Mouse (Mus musculus) hindbrain, embryonic 14.5 days (tissue): ENCODE measurements around the gene Fam189a1. TPM values are rescaled to one million over a fixed set of nuclear protein-coding genes. Genes with fewer than 3 reads are reported as not detected.

Experiments used
- ATAC-seq: fragments of 200-750 bp; cut with Nextera tagmentation; 2 replicates; pipeline ENCODE4 v1.8.0; 2017; ENCODE audit warnings: moderate number of reproducible peaks, mild to moderate bottlenecking, moderate TSS enrichment, moderate library complexity; ENCODE audit not compliant: low FRiP score
- DNase-seq: peaks from one replicate; pipeline ENCODE4 v3.0.0-alpha.2; 2015; ENCODE audit warnings: low spot score
- H3K27ac ChIP-seq: fragments of 300-500 bp; sonication (generic); 2 replicates; pipeline ENCODE4 v1.5.1; 2014; ENCODE audit warnings: mild to moderate bottlenecking, moderate library complexity
- H3K27me3 ChIP-seq: fragments of 300-500 bp; sonication (generic); 2 replicates; pipeline ENCODE4 v1.6.1; 2014; ENCODE audit warnings: mild to moderate bottlenecking, low read length, mixed read lengths; ENCODE audit not compliant: control insufficient read depth, insufficient read depth
- H3K36me3 ChIP-seq: fragments of 300-500 bp; sonication (generic); replicated peaks from 2 replicates; pipeline ENCODE4 v1.6.1; 2014; ENCODE audit not compliant: control insufficient read depth, insufficient read depth
- H3K4me1 ChIP-seq: fragments of 300-500 bp; sonication (generic); replicated peaks from 2 replicates; pipeline ENCODE4 v1.6.1; 2014; ENCODE audit warnings: antibody characterized with exemption, low read length, mixed read lengths; ENCODE audit not compliant: control insufficient read depth, insufficient read depth
- H3K4me2 ChIP-seq: fragments of 300-500 bp; sonication (generic); replicated peaks from 2 replicates; pipeline ENCODE4 v1.6.1; 2014; ENCODE audit warnings: mild to moderate bottlenecking, moderate library complexity
- H3K4me3 ChIP-seq: fragments of 300-500 bp; sonication (generic); replicated peaks from 2 replicates; pipeline ENCODE4 v1.5.1; 2014; ENCODE audit warnings: mild to moderate bottlenecking, low read length
- H3K9ac ChIP-seq: fragments of 300-500 bp; sonication (generic); 2 replicates; pipeline ENCODE4 v1.6.1; 2014
- H3K9me3 ChIP-seq: fragments of 300-500 bp; sonication (generic); 2 replicates; pipeline ENCODE4 v1.6.1; 2016; ENCODE audit warnings: low read length; ENCODE audit not compliant: control insufficient read depth
- WGBS: fragments of 180-500 bp; shearing (Covaris S2); extraction: QIAGEN DNeasy Blood & Tissue Kit; methylation state at CpG from one replicate; pipeline ENCODE4 v1.1.7; 2014; 5-methylcytosine and 5-hydroxymethylcytosine counted together
- polyA plus RNA-seq: library from polyadenylated mRNA; unstranded; fragments of >200 nt; fragmentation: Nextera tagmentation; extraction: Ambion mirVana; gene quantifications from 2 replicates; pipeline ENCODE4 v1.2.1, GENCODE M21; 2014

Fam189a1 gene
- polyA plus RNA-seq, 1 experiment from 2014 or later: 15.8 TPM

- ATAC-seq (no peak), DNase-seq (no peak)
- Histone ChIP-seq H3K9ac (no peak overlapping the region), H3K36me3 (no peaks in the 10 kb centered on the region), H3K4me2 (no peak overlapping the region), H3K9me3 (no peaks in the 10 kb centered on the region), H3K4me3 (no peak overlapping the region), H3K27me3 (no peaks in the 10 kb centered on the region), H3K4me1 (no peaks in the 10 kb centered on the region), H3K27ac (no peak overlapping the region)
- 88% methylated on average over 5 of the region's 5 CpGs for WGBS
Observed at GRCm38 (mm10) chr7:64821081-64821480, 335.3 kb downstream of the Fam189a1 start.

GRCm38 (mm10) chr7:64819683-64820082 is 336.7 kb downstream of the Fam189a1 start:
- ATAC-seq (no peak), DNase-seq (no peak)
- no peaks in the 10 kb centered on the region for H3K4me1 ChIP-seq
- H3K9me3 ChIP-seq: no peaks in the 10 kb centered on the region
- H3K4me3 ChIP-seq: no peak overlapping the region
- no peak overlapping the region for H3K4me2 ChIP-seq
- no peaks in the 10 kb centered on the region for H3K36me3 ChIP-seq
- 78% methylated on average over 9 of the region's 9 CpGs for WGBS
- no peak overlapping the region for H3K9ac ChIP-seq
- no peaks in the 10 kb centered on the region for H3K27me3 ChIP-seq
- no peak overlapping the region for H3K27ac ChIP-seq

GRCm38 (mm10) chr7:64808876-64809275 is 347.5 kb downstream of the Fam189a1 start:
- no peak for ATAC-seq
- Histone ChIP-seq H3K9me3 (no peaks in the 10 kb centered on the region), H3K36me3 (no peaks in the 10 kb centered on the region), H3K4me2 (no peak overlapping the region), H3K9ac (no peak overlapping the region), H3K4me1 (peaks cover 6% of the 10 kb centered on the region; the same call in 1 of the 2 replicates), H3K27ac (no peak overlapping the region), H3K4me3 (no peak overlapping the region), H3K27me3 (no peaks in the 10 kb centered on the region)
- DNase-seq: peak; percentile 35
- 17% methylated on average over 6 of the region's 6 CpGs for WGBS

GRCm38 (mm10) chr7:64805100-64805499 is 351.3 kb downstream of the Fam189a1 start:
- Histone ChIP-seq H3K9ac (no peak overlapping the region), H3K27ac (no peak overlapping the region), H3K36me3 (no peaks in the 10 kb centered on the region), H3K4me1 (peaks cover 20% of the 10 kb centered on the region; the same call in 1 of the 2 replicates), H3K4me3 (no peak overlapping the region), H3K27me3 (no peaks in the 10 kb centered on the region), H3K4me2 (no peak overlapping the region), H3K9me3 (no peaks in the 10 kb centered on the region)
- 0 out of 2 replicates have a peak, but pooled peaks have one; percentile 52 for ATAC-seq
- 50% methylated on average over 8 of the region's 8 CpGs for WGBS
- DNase-seq: no peak

- Histone ChIP-seq H3K27ac (no peak overlapping the region), H3K4me3 (no peak overlapping the region), H3K9ac (no peak overlapping the region), H3K27me3 (no peaks in the 10 kb centered on the region), H3K9me3 (no peaks in the 10 kb centered on the region), H3K4me1 (no peaks in the 10 kb centered on the region), H3K4me2 (no peak overlapping the region), H3K36me3 (no peaks in the 10 kb centered on the region)
- no peak for DNase-seq
- ATAC-seq: no peak
- 81% methylated on average over 6 of the region's 6 CpGs for WGBS
Observed at GRCm38 (mm10) chr7:64795554-64795953, 360.8 kb downstream of the Fam189a1 start.

GRCm38 (mm10) chr7:64792031-64792430 is 364.3 kb downstream of the Fam189a1 start:
- no peaks in the 10 kb centered on the region for H3K4me1 ChIP-seq
- H3K27me3 ChIP-seq: no peaks in the 10 kb centered on the region
- WGBS: 53% methylated on average over 8 of the region's 8 CpGs
- H3K9ac ChIP-seq: no peak overlapping the region
- no peak for ATAC-seq
- no peak overlapping the region for H3K27ac ChIP-seq
- no peak for DNase-seq
- H3K4me3 ChIP-seq: no peak overlapping the region
- no peaks in the 10 kb centered on the region for H3K9me3 ChIP-seq
- no peaks in the 10 kb centered on the region for H3K36me3 ChIP-seq
- H3K4me2 ChIP-seq: no peak overlapping the region

- H3K9ac ChIP-seq: no peak overlapping the region
- no peaks in the 10 kb centered on the region for H3K4me1 ChIP-seq
- H3K4me2 ChIP-seq: no peak overlapping the region
- DNase-seq: no peak
- no peak overlapping the region for H3K4me3 ChIP-seq
- H3K9me3 ChIP-seq: no peaks in the 10 kb centered on the region
- no peaks in the 10 kb centered on the region for H3K36me3 ChIP-seq
- H3K27me3 ChIP-seq: no peaks in the 10 kb centered on the region
- 63% methylated on average over 9 of the region's 9 CpGs for WGBS
- ATAC-seq: no peak
- no peak overlapping the region for H3K27ac ChIP-seq
Observed at GRCm38 (mm10) chr7:64791145-64791544, 365.2 kb downstream of the Fam189a1 start.

- Histone ChIP-seq H3K27ac (no peak overlapping the region), H3K27me3 (no peaks in the 10 kb centered on the region), H3K4me2 (no peak overlapping the region), H3K9ac (no peak overlapping the region), H3K4me3 (no peak overlapping the region), H3K36me3 (no peaks in the 10 kb centered on the region), H3K4me1 (peaks cover 12% of the 10 kb centered on the region; the same call in 1 of the 2 replicates), H3K9me3 (no peaks in the 10 kb centered on the region)
- DNase-seq: no peak
- 33% methylated on average over 3 of the region's 3 CpGs for whole genome bisulfite sequencing
- no peak for ATAC-seq
Observed at GRCm38 (mm10) chr7:64785040-64785439, 371.3 kb downstream of the Fam189a1 start.

- ATAC-seq (no peak), DNase-seq (no peak)
- 78% methylated on average over 4 of the region's 4 CpGs for WGBS
- Histone ChIP-seq H3K4me3 (no peak overlapping the region), H3K4me2 (no peak overlapping the region), H3K27me3 (no peaks in the 10 kb centered on the region), H3K9ac (no peak overlapping the region), H3K36me3 (no peaks in the 10 kb centered on the region), H3K9me3 (no peaks in the 10 kb centered on the region), H3K27ac (no peak overlapping the region), H3K4me1 (peaks cover 12% of the 10 kb centered on the region; the same call in 1 of the 2 replicates)
Observed at GRCm38 (mm10) chr7:64779501-64779900, 376.9 kb downstream of the Fam189a1 start.
